Mouse (Mus musculus) spleen, adult 2 months (tissue): ENCODE measurements around the gene Cnksr1. TPM values are rescaled to one million over a fixed set of nuclear protein-coding genes. Genes with fewer than 3 reads are reported as not detected.

ENCODE experiments used
- DNase-seq, 2 experiments: peaks; one replicate each; pipeline versions ENCODE4 v3.0.0 to v3.0.0-alpha.2; 2012 to 2021; ENCODE audit warnings: low spot score in 2 of 2, low read depth in 1 of 2
- H3K27ac ChIP-seq: fragments of 200-500 bp; 2 replicates; pipeline ENCODE4 v1.5.1; 2012; ENCODE audit warnings: low read length, inconsistent platforms; ENCODE audit not compliant: insufficient read depth
- H3K27me3 ChIP-seq: fragments of 200-500 bp; 2 replicates; pipeline ENCODE4 v1.6.1; 2012; ENCODE audit warnings: mild to moderate bottlenecking, moderate library complexity, low read length, inconsistent platforms; ENCODE audit not compliant: control insufficient read depth, insufficient read depth
- H3K36me3 ChIP-seq: fragments of 200-500 bp; 2 replicates; pipeline ENCODE4 v1.6.1; 2012; ENCODE audit warnings: mild to moderate bottlenecking, low read length, inconsistent platforms; ENCODE audit not compliant: control insufficient read depth, insufficient read depth
- H3K4me1 ChIP-seq: fragments of 200-500 bp; 2 replicates; pipeline ENCODE4 v1.6.1; 2011; ENCODE audit warnings: inconsistent platforms; ENCODE audit not compliant: control insufficient read depth, insufficient read depth, insufficient read length
- H3K4me3 ChIP-seq: fragments of 200-500 bp; 2 replicates; pipeline ENCODE4 v1.5.1; 2011; ENCODE audit warnings: mild to moderate bottlenecking, inconsistent platforms; ENCODE audit not compliant: insufficient read depth, insufficient read length; ENCODE audit errors: extremely low read depth
- CTCF ChIP-seq: fragments of 200-500 bp; IDR thresholded peaks from 2 replicates; pipeline ENCODE4 v1.5.1; 2011; ENCODE audit warnings: mild to moderate bottlenecking, inconsistent platforms; ENCODE audit not compliant: insufficient read depth, insufficient read length, insufficient replicate concordance; ENCODE audit errors: extremely low read depth
- POLR2A ChIP-seq: fragments of 200-500 bp; IDR thresholded peaks from 2 replicates; pipeline ENCODE4 v1.6.1; 2011; ENCODE audit warnings: low read depth, low read length, inconsistent platforms
- WGBS: fragments of 180-500 bp; shearing (Covaris S2); methylation state at CpG from one replicate; pipeline ENCODE4 v1.1.7; 2018; 5-methylcytosine and 5-hydroxymethylcytosine counted together
- polyA plus RNA-seq: library from polyadenylated mRNA; depleted of rRNA; stranded (reverse); fragments of >200 nt; gene quantifications from 2 replicates; pipeline ENCODE4 v1.2.3, GENCODE M21; 2012

Gene Cnksr1
- polyA plus RNA-seq, 1 experiment, result 0.26 TPM

GRCm38 (mm10) chr4:134246256-134246655, 8.1 kb upstream of the Cnksr1 start:
- Histone ChIP-seq H3K27ac (no peak overlapping the region), H3K36me3 (no peaks in the 10 kb centered on the region), H3K4me1 (peaks cover 9% of the 10 kb centered on the region), H3K4me3 (no peak overlapping the region), H3K27me3 (peaks cover 9% of the 10 kb centered on the region)
- DNase-seq, result no peak
- 61% methylated on average over 4 of the region's 4 CpGs for WGBS
- no peak for TF ChIP-seq POLR2A
- no peak for TF ChIP-seq CTCF

GRCm38 (mm10) chr4:134245148-134245843, 7.1 kb upstream of the Cnksr1 start, which contains the start of gene Zfp593:
Zfp593 (minus strand) TSS chr4:134245592.
- Histone ChIP-seq H3K27me3 (peaks cover 6% of the 10 kb centered on the region), H3K27ac (no peak within 1 kb of the TSS), H3K4me3 (peak within 1 kb of the TSS; percentile 97), H3K4me1 (peaks cover 4% of the 10 kb centered on the region; the same call in 1 of the 2 replicates), H3K36me3 (no peaks in the 10 kb centered on the region)
- no peak; the same call in 1 of the 2 replicates for TF ChIP-seq POLR2A
- TF ChIP-seq CTCF, result peak; percentile 86
- WGBS, result under 1% methylated on average over 60 of the region's 60 CpGs
- peak; percentile 80 to 94 for DNase-seq

GRCm38 (mm10) chr4:134243516-134244250, 5.5 kb upstream of the Cnksr1 start, which contains the start of gene E130218I03Rik:
E130218I03Rik (plus strand) TSS chr4:134243662.
- no peaks in the 10 kb centered on the region; the same call in 1 of the 2 replicates for H3K27me3 ChIP-seq
- H3K4me1 ChIP-seq, result peaks cover 4% of the 10 kb centered on the region; the same call in 1 of the 2 replicates
- 91% methylated on average over 17 of the region's 17 CpGs for WGBS
- H3K36me3 ChIP-seq, result no peaks in the 10 kb centered on the region
- no peak within 1 kb of the TSS for H3K27ac ChIP-seq
- TF ChIP-seq POLR2A (no peak), CTCF (no peak)
- H3K4me3 ChIP-seq, result no peak within 1 kb of the TSS
- DNase-seq, result no peak

DNA sequence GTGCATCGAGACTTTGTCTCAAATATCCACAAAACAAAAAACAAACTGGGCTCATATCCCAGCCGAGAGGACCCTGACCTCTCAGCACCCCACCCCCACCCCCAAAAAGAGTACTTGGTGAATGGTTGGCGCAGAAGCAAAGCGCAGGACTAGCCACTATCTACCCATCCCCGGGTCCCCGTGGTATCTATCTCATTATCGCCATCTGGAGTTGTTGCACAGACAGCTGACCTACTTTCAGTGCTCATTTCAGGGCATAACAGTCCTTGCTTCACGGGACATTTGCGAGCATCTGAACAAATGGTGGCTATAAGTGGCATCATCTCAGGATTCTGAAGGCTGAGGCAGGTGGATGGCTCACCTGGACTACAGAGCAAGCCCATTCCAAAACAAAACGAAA, 487 bp upstream of the Cnksr1 start:
- Histone ChIP-seq H3K27ac (no peak overlapping the region), H3K4me1 (no peaks in the 10 kb centered on the region), H3K4me3 (no peak overlapping the region), H3K27me3 (no peaks in the 10 kb centered on the region), H3K36me3 (no peaks in the 10 kb centered on the region)
- no peak for DNase-seq
- TF ChIP-seq CTCF (no peak), POLR2A (no peak)
- 22% methylated on average over 10 of the region's 10 CpGs for WGBS

- Histone ChIP-seq H3K4me3 (no peak overlapping the region), H3K36me3 (no peaks in the 10 kb centered on the region), H3K27ac (no peak overlapping the region), H3K27me3 (no peaks in the 10 kb centered on the region), H3K4me1 (no peaks in the 10 kb centered on the region)
- WGBS, result 71% methylated on average over 19 of the region's 19 CpGs
- no peak for DNase-seq
- TF ChIP-seq POLR2A, result no peak
- no peak for TF ChIP-seq CTCF
Observed at GRCm38 (mm10) chr4:134237582-134238278, 469 bp downstream of the Cnksr1 start.

DNA sequence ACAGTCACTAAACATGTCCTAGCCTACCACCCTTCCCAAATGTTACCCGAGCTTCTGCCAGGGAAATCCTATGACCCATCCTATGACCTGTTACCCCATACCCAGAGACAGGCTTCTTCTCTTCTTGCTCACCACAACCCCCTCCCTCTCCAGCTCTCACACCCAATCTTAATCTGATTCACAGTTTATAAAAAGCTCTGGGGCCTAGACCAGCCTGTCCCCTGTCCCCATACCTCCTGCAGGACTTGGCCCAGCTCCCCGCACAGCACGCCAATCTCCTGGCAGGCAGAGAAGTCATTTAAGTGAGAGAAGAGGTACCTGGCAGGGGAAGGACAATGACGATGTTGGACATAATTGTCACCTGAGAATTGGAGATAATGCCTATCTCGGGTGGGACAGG, 3.3 kb downstream of the Cnksr1 start:
- DNase-seq, result no peak
- Histone ChIP-seq H3K27ac (no peak overlapping the region), H3K27me3 (no peaks in the 10 kb centered on the region), H3K36me3 (no peaks in the 10 kb centered on the region), H3K4me1 (no peaks in the 10 kb centered on the region), H3K4me3 (no peak overlapping the region)
- 76% methylated on average over 5 of the region's 5 CpGs for WGBS
- TF ChIP-seq POLR2A (no peak), CTCF (no peak)
